Mouse (Mus musculus) heart, adult 2 months (tissue): ENCODE measurements around the gene Ilvbl. TPM values are rescaled to one million over a fixed set of nuclear protein-coding genes. Genes with fewer than 3 reads are reported as not detected.

ENCODE experiments used
- DNase-seq, 2 experiments: peaks; one replicate each; pipeline ENCODE4 v3.0.0; 2021
- H3K27ac ChIP-seq: fragments of 200-600 bp; 2 replicates; pipeline ENCODE4 v1.8.1; 2022
- H3K27me3 ChIP-seq: fragments of 200-500 bp; 2 replicates; pipeline ENCODE4 v1.6.1; 2012; ENCODE audit warnings: mild to moderate bottlenecking, low read length, inconsistent platforms, mixed read lengths; ENCODE audit not compliant: control insufficient read depth, insufficient read depth
- H3K36me3 ChIP-seq: fragments of 200-500 bp; 2 replicates; pipeline ENCODE4 v1.6.1; 2012; ENCODE audit warnings: low read length, inconsistent platforms; ENCODE audit not compliant: control insufficient read depth, insufficient read depth
- H3K4me1 ChIP-seq: fragments of 200-500 bp; 2 replicates; pipeline ENCODE4 v1.6.1; 2011; ENCODE audit warnings: low read length; ENCODE audit not compliant: control insufficient read depth, insufficient read depth
- H3K4me3 ChIP-seq: fragments of 200-600 bp; 2 replicates; pipeline ENCODE4 v1.8.1; 2022
- H3K79me2 ChIP-seq: fragments of 200-500 bp; replicated peaks from 2 replicates; pipeline ENCODE4 v1.6.1; 2012; ENCODE audit warnings: mild to moderate bottlenecking, inconsistent platforms, low read length, moderate library complexity, mixed read lengths; ENCODE audit not compliant: control insufficient read depth, insufficient read depth
- H3K9ac ChIP-seq: fragments of 200-500 bp; 2 replicates; pipeline ENCODE4 v1.6.1; 2012; ENCODE audit warnings: low read depth, mild to moderate bottlenecking, control low read depth, inconsistent platforms, low read length, mixed read lengths
- CTCF ChIP-seq: fragments of 200-600 bp; IDR thresholded peaks from 2 replicates; pipeline ENCODE4 v1.8.1; 2022; ENCODE audit warnings: antibody characterized with exemption, mild to moderate bottlenecking, moderate library complexity
- EP300 ChIP-seq: fragments of 200-500 bp; IDR thresholded peaks from 2 replicates; pipeline ENCODE4 v1.6.1; 2011; ENCODE audit warnings: low read depth, low read length, control low read depth; ENCODE audit not compliant: insufficient read depth
- POLR2A ChIP-seq: fragments of 200-500 bp; IDR thresholded peaks from 2 replicates; pipeline ENCODE4 v1.6.1; 2011; ENCODE audit warnings: mild to moderate bottlenecking, low read depth, low read length, control low read depth; ENCODE audit not compliant: insufficient read depth
- WGBS: fragments of 180-500 bp; shearing (Covaris S2); methylation state at CpG from one replicate; pipeline ENCODE4 v1.1.7; 2018; 5-methylcytosine and 5-hydroxymethylcytosine counted together
- intact Hi-C: fragments of 180-260 bp; cut with DNase I; formaldehyde crosslinking; loops from one replicate; pipeline ENCODE4 v1.15.1; 2025
- polyA plus RNA-seq: library from polyadenylated mRNA; depleted of rRNA; stranded (reverse); fragments of >200 nt; gene quantifications from 2 replicates; pipeline ENCODE4 v1.2.3, GENCODE M21; 2012
- total RNA-seq, 2 experiments: library from RNA; stranded (reverse); gene quantifications; 2 replicates each; pipeline ENCODE4 v1.2.3; 2021

The Ilvbl gene
- total and polyA plus RNA-seq, 3 experiments = 35.4 to 48.4 (median 39.9) TPM

DNA sequence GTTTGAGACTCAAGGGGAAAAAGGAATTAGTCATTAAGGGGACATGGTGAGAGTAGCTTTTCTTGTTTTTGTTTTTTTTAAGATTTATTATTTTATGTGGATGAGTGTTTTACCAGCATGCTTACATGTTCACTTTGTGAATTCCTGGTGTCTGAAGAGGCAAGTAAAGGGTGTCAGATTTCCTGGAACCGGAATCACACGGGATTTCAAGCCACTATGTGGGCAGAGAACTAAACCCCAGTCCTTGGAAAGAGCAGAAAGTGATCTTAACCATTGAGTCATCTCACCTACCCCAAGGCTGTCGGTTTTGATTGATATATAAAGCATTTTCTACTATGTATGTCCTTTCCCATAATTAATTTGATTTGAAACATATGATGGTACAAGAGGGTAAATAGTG is 4.5 kb upstream of the Ilvbl start:
- 50% methylated on average over 3 of the region's 3 CpGs for WGBS
- DNase-seq = no peak
- no peak overlapping the region for H3K4me3 ChIP-seq
- intact Hi-C loops = loop anchor here (10.0 kb wide), 1 partner anchor 145 kb away; the partner anchor contains the start of gene Cstb
- TF ChIP-seq CTCF = no peak
- no peak for TF ChIP-seq EP300
- no peak for TF ChIP-seq POLR2A
- H3K9ac ChIP-seq = no peak overlapping the region
- H3K4me1 ChIP-seq = no peaks in the 10 kb centered on the region
- H3K79me2 ChIP-seq = no peaks in the 10 kb centered on the region
- H3K27me3 ChIP-seq = no peaks in the 10 kb centered on the region
- H3K27ac ChIP-seq = no peak overlapping the region
- no peaks in the 10 kb centered on the region for H3K36me3 ChIP-seq

DNA sequence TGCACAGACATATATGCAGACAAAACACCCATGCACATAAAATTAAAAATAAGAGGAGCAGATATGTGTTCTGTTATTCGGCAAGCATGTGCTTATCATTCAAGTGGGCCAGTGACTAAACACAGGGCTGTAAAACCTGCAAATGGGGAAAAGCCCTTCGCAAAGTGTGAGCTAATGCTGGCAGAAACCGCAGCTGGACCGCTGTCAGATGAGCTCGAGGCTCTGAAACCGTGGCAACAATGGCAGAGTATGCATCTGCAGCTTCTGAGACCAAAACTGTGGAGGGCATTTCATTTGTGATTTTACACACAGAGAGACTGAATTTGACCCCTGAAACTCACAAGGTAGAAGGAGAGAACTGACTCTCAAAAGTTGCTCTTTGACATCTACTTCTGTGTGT is 3.7 kb upstream of the Ilvbl start:
- no peak overlapping the region for H3K27ac ChIP-seq
- H3K36me3 ChIP-seq = no peaks in the 10 kb centered on the region
- no peak overlapping the region for H3K9ac ChIP-seq
- no peaks in the 10 kb centered on the region for H3K27me3 ChIP-seq
- 56% methylated on average over 6 of the region's 6 CpGs for WGBS
- no peaks in the 10 kb centered on the region for H3K79me2 ChIP-seq
- DNase-seq = no peak
- TF ChIP-seq CTCF = no peak
- no peak for TF ChIP-seq POLR2A
- TF ChIP-seq EP300 = no peak
- intact Hi-C loops = loop anchor here (10.0 kb wide), 1 partner anchor 146 kb away; the partner anchor contains the start of gene Cstb
- peaks cover 1% of the 10 kb centered on the region; the same call in 1 of the 2 replicates for H3K4me1 ChIP-seq
- no peak overlapping the region for H3K4me3 ChIP-seq

DNA sequence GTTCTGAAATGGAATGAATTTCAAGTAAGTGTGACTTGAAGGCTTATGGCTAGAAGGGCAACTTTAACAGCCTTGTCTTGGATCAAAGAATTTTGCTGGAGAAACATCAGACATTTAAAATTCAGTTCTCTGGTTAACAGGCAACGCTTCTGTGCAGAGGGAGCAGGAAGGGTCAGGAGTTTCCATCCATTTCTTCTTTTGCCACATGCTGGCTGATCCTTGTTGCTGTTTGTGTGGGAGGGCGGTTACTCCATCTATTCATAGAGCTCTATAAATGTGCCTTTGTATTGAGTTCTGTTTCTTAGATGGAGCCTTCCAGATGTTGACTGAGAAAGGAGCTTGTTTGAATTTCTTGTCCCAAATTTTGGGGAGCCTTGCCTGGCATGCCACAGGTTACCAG is 3.2 kb upstream of the Ilvbl start:
- Histone ChIP-seq H3K27ac (no peak overlapping the region), H3K79me2 (no peaks in the 10 kb centered on the region), H3K4me1 (peaks cover 3% of the 10 kb centered on the region), H3K9ac (no peak overlapping the region), H3K36me3 (no peaks in the 10 kb centered on the region), H3K27me3 (no peaks in the 10 kb centered on the region), H3K4me3 (no peak overlapping the region)
- intact Hi-C loops = loop anchor here (10.0 kb wide), 1 partner anchor 146 kb away; the partner anchor contains the start of gene Cstb
- DNase-seq = no peak
- TF ChIP-seq POLR2A (no peak), CTCF (no peak), EP300 (no peak)
- WGBS = 38% methylated on average over 2 of the region's 2 CpGs

DNA sequence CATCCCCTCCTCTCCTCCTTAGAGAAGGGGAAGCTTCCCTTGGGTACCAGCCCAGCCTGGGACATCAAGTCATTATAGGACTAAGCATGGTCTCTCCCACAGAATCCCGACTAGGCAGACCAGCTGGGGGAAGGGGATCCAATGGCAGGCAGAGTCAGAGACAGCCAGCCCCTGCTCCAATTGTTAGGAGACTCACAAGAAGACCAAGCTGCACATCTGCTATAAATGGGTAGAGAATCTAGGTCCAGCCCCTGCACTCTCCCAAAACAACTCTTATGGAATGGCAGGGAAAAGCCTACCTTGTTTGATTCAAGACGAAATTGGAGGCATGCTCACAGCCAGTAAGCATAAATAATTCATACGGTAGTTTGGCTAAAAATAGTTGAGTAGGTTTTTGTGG is 920 bp upstream of the Ilvbl start:
- Histone ChIP-seq H3K27ac (no peak overlapping the region), H3K36me3 (no peaks in the 10 kb centered on the region), H3K9ac (no peak overlapping the region), H3K79me2 (no peaks in the 10 kb centered on the region), H3K4me3 (no peak overlapping the region), H3K27me3 (no peaks in the 10 kb centered on the region), H3K4me1 (peaks cover 3% of the 10 kb centered on the region)
- WGBS = 63% methylated on average over 3 of the region's 3 CpGs
- TF ChIP-seq POLR2A (no peak), EP300 (no peak), CTCF (no peak)
- no peak for DNase-seq
- intact Hi-C loops = loop anchor here (10.0 kb wide), 1 partner anchor 148 kb away; the partner anchor contains the start of gene Cstb

DNA sequence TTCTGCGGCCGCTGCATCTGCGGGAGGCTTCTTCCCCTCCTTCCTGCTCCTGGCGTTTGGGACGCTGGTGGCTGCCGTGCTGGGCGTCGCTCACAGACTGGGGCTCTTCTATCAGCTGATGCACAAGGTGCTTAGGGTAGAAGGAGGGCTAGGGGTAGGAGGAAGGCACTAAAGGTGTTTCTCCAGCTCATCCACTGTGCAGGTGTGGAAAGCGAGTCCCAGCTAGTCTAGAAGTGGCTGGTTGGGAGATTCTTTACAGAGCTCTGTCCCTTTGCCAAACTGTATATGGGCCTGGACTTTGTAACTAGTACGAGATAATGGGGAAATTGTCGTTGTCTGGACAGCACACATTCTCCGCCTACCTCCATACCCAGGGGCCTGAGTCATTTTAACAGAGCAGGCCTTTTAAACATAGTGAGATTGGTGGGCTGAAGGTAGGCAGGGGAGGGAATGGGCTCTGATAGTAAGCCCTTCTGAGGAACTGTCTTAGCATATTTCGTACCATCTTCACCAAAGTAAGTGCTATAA is 1.0 kb downstream of the Ilvbl start:
- 6% methylated on average over 13 of the region's 13 CpGs for WGBS
- intact Hi-C loops = loop anchor here (1.0 to 10.0 kb wide), 2 partner anchors 16 to 150 kb away; partner anchors contain the start of genes Cstb and Syde1
- Histone ChIP-seq H3K4me1 (peaks cover 3% of the 10 kb centered on the region), H3K36me3 (no peaks in the 10 kb centered on the region), H3K79me2 (no peaks in the 10 kb centered on the region), H3K27ac (peak overlapping the region; percentile 96), H3K27me3 (no peaks in the 10 kb centered on the region), H3K9ac (peak overlapping the region; percentile 58), H3K4me3 (peak overlapping the region; percentile 84)
- no peak for DNase-seq
- TF ChIP-seq POLR2A (no peak), CTCF (no peak), EP300 (no peak)

DNA sequence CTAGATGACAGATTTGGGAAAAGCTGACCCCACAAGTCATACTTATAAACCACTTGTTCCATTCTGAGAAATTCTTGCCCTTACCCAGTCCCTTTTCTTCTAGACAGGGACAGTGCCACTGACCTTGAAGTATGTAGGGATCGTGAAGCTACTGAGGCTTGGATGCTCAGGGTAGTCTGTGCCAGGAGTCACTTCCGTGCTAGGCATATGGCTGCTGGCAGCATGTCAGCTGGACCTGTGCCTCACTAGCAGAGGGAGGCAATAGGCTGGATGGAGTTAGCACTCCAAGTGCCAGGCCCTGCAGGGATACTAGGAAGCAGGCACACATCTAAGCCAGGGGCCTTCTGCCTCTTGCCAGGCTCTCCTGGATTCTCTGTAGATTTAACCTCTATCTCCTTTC is 1.5 kb downstream of the Ilvbl start:
- TF ChIP-seq EP300 (no peak), CTCF (no peak), POLR2A (no peak)
- Histone ChIP-seq H3K4me3 (no peak overlapping the region), H3K27me3 (no peaks in the 10 kb centered on the region), H3K27ac (peak overlapping the region; percentile 96; the same call in 1 of the 2 replicates), H3K36me3 (no peaks in the 10 kb centered on the region), H3K9ac (no peak overlapping the region), H3K79me2 (no peaks in the 10 kb centered on the region), H3K4me1 (peaks cover 3% of the 10 kb centered on the region)
- DNase-seq = peak in 1 of 2 experiments; percentile 44
- intact Hi-C loops = loop anchor here (1.0 to 10.0 kb wide), 2 partner anchors 16 to 151 kb away; partner anchors contain the start of genes Cstb and Syde1
- WGBS = 13% methylated on average over 2 of the region's 2 CpGs
